Mouse (Mus musculus) B cell, adult 2 months (primary cell): Measurements from ENCODE around the gene Egfl8.

ENCODE experiments used
- DNase-seq, 2 experiments: peaks; one replicate each; pipeline ENCODE4 v3.0.0; 2022

The Egfl8 gene

DNA sequence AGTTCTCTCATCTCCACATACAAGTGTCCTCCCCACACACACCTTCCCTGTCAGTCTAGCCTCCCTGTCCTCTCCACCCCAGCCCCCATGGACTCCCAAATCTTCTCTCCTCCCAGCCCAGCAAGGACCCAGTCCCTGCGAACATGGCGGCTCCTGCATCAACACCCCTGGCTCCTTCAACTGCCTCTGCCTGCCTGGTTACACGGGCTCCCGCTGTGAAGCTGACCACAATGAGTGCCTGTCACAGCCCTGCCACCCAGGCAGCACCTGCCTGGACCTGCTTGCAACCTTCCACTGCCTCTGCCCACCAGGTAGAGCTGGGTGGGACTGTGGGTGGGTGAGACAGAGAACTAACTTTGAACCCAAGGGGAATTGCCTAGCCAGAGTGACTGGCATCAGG is 45.9 kb downstream of the Egfl8 start:
- no peak for DNase-seq

DNA sequence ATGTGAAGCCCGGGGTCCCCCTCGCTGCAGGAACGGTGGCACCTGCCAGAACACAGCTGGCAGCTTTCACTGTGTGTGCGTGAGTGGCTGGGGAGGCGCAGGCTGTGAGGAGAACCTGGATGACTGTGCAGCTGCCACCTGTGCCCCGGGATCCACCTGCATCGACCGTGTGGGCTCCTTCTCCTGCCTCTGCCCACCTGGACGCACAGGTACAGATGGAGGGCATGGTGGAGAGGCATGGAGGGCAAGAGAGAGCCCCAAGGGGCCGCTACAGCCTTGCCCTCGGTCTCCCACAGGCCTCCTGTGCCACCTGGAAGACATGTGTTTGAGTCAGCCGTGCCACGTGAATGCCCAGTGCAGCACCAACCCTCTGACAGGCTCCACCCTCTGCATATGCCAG is 47.4 kb downstream of the Egfl8 start:
- no peak for DNase-seq

DNA sequence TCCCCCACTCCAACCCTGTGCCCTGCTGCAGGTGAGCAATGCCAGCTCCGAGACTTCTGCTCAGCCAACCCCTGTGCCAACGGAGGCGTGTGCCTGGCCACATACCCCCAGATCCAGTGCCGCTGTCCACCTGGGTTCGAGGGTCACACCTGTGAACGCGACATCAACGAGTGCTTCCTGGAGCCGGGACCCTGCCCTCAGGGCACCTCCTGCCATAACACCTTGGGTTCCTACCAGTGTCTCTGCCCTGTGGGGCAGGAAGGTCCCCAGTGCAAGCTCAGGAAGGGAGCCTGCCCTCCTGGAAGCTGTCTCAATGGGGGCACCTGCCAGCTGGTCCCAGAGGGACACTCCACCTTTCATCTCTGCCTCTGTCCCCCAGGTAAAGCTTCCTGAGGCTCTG is 48.5 kb downstream of the Egfl8 start:
- DNase-seq, result no peak

DNA sequence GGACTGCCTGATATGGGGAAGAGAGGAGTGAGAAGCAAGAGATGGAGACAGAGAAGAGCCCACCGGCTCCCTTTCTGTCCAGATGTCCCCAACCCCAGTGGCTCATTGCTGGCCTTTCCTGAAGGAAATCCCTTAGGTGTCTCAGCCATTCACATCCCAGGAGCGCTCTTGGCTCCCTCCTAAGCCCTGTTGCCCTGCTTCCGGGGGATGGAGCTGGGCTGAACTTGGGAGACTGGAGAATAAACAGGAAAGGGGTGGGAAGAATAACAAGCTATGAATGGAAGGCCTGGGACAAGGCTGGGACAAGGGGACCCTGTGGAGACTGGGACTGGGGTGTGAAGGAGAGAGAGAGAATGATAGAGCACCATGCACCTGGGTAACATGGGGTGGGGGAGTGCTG is 51.0 kb downstream of the Egfl8 start:
- no peak for DNase-seq

DNA sequence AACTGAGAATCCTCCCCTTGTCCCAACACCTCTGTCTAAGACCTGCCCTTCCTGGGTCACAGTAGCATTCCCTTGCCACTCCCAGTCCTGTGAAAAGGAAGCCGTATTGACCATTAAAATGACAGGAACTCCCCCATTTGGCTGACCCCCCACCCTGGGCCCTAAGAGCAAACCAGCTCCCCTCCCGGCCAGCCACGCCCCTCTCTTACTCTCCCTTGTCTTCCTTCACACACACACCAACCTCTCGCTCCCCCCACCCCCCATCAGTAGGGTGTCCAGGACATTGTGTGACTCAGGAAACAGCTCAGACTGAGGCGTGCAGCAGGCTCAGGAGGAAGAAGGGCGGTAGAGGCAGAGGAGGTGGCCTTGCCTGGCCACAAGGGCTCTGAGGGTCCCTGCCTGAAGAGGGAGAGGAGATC is 51.8 kb downstream of the Egfl8 start, which contains the start of gene Notch4:
Notch4 (plus strand) TSS at position 266 of the 419 bp plus-strand sequence.
- no peak for DNase-seq

DNA sequence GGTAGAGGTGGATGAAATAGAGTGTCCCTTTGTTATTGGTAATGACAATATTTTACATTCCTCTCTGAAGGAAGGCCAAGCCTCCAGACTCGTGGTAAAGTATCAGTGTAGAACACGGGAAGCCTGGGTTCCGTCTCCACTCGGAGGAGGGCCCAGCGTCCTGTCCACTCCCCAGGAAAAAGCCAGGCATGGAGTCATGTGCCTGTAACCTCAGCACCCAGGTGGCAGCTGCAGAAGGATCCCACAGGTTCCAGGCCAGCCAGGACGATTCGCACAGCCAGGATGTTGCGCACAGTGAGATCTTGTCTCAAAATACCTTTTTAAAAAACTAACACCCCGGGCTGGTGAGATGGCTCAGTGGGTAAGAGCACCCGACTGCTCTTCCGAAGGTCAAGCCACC is 52.4 kb downstream of the Egfl8 start:
- no peak for DNase-seq
